Mouse (Mus musculus) stomach, postnatal 0 days (tissue): ENCODE measurements around the gene Plin3. TPM values are rescaled to one million over a fixed set of nuclear protein-coding genes. Genes with fewer than 3 reads are reported as not detected.

ENCODE experiments used
- ATAC-seq: fragments of 200-750 bp; cut with Nextera tagmentation; 2 replicates; pipeline ENCODE4 v1.8.0; 2017; ENCODE audit not compliant: low FRiP score, low TSS enrichment
- DNase-seq: peaks from one replicate; pipeline ENCODE4 v3.0.0-alpha.2; 2016; ENCODE audit warnings: low spot score
- H3K27ac ChIP-seq: fragments of 300-500 bp; sonication (generic); replicated peaks from 2 replicates; pipeline ENCODE4 v1.5.1; 2014; ENCODE audit warnings: mild to moderate bottlenecking, control low read depth
- H3K27me3 ChIP-seq: fragments of 300-500 bp; sonication (generic); 2 replicates; pipeline ENCODE4 v1.6.1; 2014; ENCODE audit warnings: low read length; ENCODE audit not compliant: control insufficient read depth, insufficient read depth
- H3K36me3 ChIP-seq: fragments of 300-500 bp; sonication (generic); 2 replicates; pipeline ENCODE4 v1.6.1; 2014; ENCODE audit warnings: low read length, mixed read lengths; ENCODE audit not compliant: control insufficient read depth, insufficient read depth
- H3K4me1 ChIP-seq: fragments of 300-500 bp; sonication (generic); replicated peaks from 2 replicates; pipeline ENCODE4 v1.6.1; 2014; ENCODE audit warnings: antibody characterized with exemption; ENCODE audit not compliant: control insufficient read depth, insufficient read depth
- H3K4me2 ChIP-seq: fragments of 300-500 bp; sonication (generic); replicated peaks from 2 replicates; pipeline ENCODE4 v1.6.1; 2014; ENCODE audit warnings: low read depth, mild to moderate bottlenecking, control low read depth, moderate library complexity
- H3K4me3 ChIP-seq: fragments of 300-500 bp; sonication (generic); 2 replicates; pipeline ENCODE4 v1.5.1; 2014; ENCODE audit warnings: low read depth, low read length, control low read depth
- H3K9ac ChIP-seq: fragments of 300-500 bp; sonication (generic); 2 replicates; pipeline ENCODE4 v1.6.1; 2014; ENCODE audit warnings: mild to moderate bottlenecking, low read length, control low read depth, mixed read lengths
- H3K9me3 ChIP-seq: fragments of 300-500 bp; sonication (generic); 2 replicates; pipeline ENCODE4 v1.6.1; 2016; ENCODE audit warnings: low read length; ENCODE audit not compliant: control insufficient read depth
- CTCF ChIP-seq: IDR thresholded peaks from 2 replicates; pipeline ENCODE4 v1.5.1; 2016; ENCODE audit warnings: antibody characterized with exemption, low read depth, mild to moderate bottlenecking, moderate library complexity
- EP300 ChIP-seq: optimal IDR thresholded peaks from 2 replicates; pipeline ENCODE3; 2016; ENCODE audit warnings: antibody characterized with exemption
- WGBS: fragments of 180-500 bp; shearing (Covaris S2); extraction: QIAGEN DNeasy Blood & Tissue Kit; methylation state at CpG from one replicate; pipeline ENCODE4 v1.1.7; 2014; 5-methylcytosine and 5-hydroxymethylcytosine counted together
- polyA plus RNA-seq: library from polyadenylated mRNA; unstranded; fragments of >200 nt; fragmentation: Nextera tagmentation; extraction: Ambion mirVana; gene quantifications from 2 replicates; pipeline ENCODE4 v1.2.1, GENCODE M21; 2015

The Plin3 gene
- polyA plus RNA-seq, 1 experiment from 2014 or later: 65.3 TPM

DNA sequence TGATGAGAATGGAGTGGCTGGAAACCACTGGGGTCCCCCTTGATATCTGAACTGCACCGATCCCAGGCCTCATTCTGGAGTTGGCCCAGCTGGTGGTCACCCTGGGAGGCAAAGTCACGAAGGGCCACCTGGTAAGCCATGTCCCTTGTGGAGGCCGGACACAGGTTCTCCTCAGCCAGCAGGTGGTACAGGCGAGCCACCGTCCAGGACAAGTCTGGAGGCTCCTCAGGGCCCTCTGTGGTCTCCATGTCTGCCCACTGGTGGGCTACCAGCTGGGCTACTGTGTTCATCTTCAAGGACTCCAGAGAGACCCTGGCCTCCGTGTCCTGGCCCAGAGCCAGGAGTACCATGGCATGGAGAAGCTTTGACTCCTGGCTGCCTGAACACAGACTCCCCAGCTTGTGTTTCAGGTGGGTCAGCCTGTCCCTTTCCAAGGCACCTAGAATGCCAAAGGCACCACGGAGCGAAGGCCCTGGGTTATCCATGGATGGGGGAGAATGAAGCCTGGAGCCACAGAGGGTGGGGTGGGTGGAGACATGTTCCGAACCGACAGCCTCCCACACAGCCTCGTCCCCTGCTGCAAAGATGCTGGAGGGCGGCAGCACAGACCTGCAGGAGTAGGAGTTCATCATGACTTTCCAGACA, 20.9 kb downstream of the Plin3 start:
- Histone ChIP-seq H3K4me3 (no peak overlapping the region), H3K9me3 (no peaks in the 10 kb centered on the region), H3K4me2 (no peak overlapping the region), H3K27me3 (no peaks in the 10 kb centered on the region), H3K36me3 (peaks cover 8% of the 10 kb centered on the region; the same call in 1 of the 2 replicates), H3K4me1 (peaks cover 4% of the 10 kb centered on the region), H3K27ac (no peak overlapping the region; the same call in 1 of the 2 replicates), H3K9ac (no peak overlapping the region)
- DNase-seq (no peak), ATAC-seq (no peak)
- TF ChIP-seq EP300: no peak
- peak; percentile 28; the same call in 1 of the 2 replicates for TF ChIP-seq CTCF
- 80% methylated on average over 12 of the region's 12 CpGs for WGBS

DNA sequence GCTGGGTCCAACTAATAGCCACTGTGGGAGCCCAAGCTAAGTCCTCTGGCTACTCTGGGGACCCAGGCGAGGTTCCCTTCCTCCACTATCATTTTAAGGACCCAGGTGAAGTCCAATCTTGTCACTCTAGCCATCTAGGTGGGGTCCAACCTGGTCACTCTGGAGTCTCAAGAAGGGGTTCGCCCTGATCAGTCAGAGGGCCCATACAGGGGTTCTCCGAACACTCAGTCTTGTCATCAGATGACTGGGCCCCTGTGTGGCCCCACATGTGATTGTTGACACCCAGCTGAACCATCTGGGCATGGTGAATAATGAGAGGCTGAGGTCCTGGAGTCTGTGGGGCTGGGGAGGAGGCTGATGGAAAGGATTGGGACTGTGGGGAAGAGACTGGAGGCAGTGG, 22.9 kb downstream of the Plin3 start:
- DNase-seq (peak; percentile 13), ATAC-seq (no peak)
- H3K9ac ChIP-seq: peak overlapping the region; percentile 38; the same call in 1 of the 2 replicates
- no peaks in the 10 kb centered on the region for H3K27me3 ChIP-seq
- no peaks in the 10 kb centered on the region for H3K9me3 ChIP-seq
- peaks cover 8% of the 10 kb centered on the region; the same call in 1 of the 2 replicates for H3K36me3 ChIP-seq
- H3K4me2 ChIP-seq: peak overlapping the region; percentile 47
- peak overlapping the region; percentile 31; the same call in 1 of the 2 replicates for H3K4me3 ChIP-seq
- TF ChIP-seq CTCF (no peak), EP300 (no peak)
- H3K4me1 ChIP-seq: peaks cover 4% of the 10 kb centered on the region
- H3K27ac ChIP-seq: peak overlapping the region; percentile 76
- 71% methylated on average over 3 of the region's 3 CpGs for WGBS

DNA sequence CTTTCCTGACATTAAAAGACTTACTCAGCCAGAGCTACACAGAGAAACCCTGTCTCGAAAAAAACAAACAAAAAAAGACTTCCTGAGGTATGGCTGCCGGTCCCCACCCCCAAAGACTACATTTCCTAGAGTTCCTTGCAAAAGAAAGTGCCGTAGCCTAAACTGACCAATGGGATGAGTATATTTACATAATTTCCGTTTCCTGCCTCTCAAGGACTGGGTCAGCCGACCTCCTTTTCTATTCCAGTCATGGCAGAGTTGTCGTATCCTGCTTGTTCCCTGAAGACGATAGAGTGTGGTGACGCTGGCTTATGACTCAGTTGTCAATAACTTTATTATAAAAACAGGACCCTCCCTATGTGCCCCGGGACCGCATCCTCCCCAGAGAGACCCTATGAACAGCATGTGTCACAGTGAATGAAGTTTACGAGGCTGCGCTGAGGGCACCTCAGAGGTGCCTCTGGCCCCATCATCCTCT, 23.5 kb downstream of the Plin3 start:
- 12% methylated on average over 12 of the region's 12 CpGs for WGBS
- Histone ChIP-seq H3K27me3 (no peaks in the 10 kb centered on the region), H3K9me3 (no peaks in the 10 kb centered on the region), H3K9ac (peak overlapping the region; percentile 38), H3K4me3 (peak overlapping the region; percentile 31), H3K4me1 (peaks cover 4% of the 10 kb centered on the region), H3K4me2 (peak overlapping the region; percentile 47), H3K36me3 (peaks cover 8% of the 10 kb centered on the region; the same call in 1 of the 2 replicates), H3K27ac (peak overlapping the region; percentile 76)
- DNase-seq (peak; percentile 64), ATAC-seq (peak; percentile 85)
- no peak for TF ChIP-seq CTCF
- TF ChIP-seq EP300: peak; percentile 69

DNA sequence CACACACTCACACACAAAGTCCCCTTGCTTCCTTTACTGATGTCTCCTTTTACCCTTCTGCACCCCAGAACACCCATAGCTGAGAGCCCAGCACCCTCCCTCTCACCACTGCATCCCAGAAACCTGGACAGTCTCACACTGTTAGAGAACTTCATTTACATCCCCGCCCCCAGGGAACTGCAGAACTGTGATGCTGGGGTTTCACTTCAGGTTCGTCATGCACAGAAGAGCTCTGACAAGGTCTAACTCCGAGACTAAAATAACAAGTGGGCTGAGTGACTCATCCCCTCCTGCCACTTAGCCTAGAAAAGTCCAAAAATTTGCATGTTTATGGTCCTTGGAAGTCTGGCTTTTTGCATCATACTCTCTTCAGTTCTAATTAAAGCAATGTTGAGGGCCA, 26.4 kb downstream of the Plin3 start:
- Histone ChIP-seq H3K27me3 (no peaks in the 10 kb centered on the region), H3K4me2 (no peak overlapping the region), H3K27ac (no peak overlapping the region), H3K4me3 (no peak overlapping the region), H3K9ac (no peak overlapping the region), H3K9me3 (no peaks in the 10 kb centered on the region), H3K4me1 (peaks cover 4% of the 10 kb centered on the region), H3K36me3 (0 out of 2 replicates have a peak, but pooled peaks cover under 1% of the 10 kb centered on the region)
- ATAC-seq (no peak), DNase-seq (no peak)
- TF ChIP-seq EP300 (no peak), CTCF (no peak)
- 58% methylated on average over 3 of the region's 3 CpGs for WGBS

DNA sequence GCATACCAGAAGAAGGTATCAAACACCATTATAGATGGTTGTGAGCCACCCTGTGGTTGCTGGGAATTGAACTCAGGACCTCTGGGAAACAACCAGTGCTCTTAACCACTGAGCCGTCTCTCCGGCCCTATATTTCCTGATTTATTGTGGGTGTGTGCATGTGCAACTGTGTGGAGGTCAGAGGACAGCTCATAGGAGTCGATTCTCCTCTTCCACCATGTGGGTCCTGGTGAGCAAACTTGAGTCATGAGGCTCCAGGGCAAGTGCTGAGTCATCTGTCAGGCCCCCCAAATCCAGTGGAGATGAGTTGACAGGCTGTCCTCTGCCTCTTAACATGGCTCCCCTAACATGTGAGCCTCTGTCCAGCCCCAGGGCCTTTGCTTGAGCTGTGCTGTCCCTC, 26.8 kb downstream of the Plin3 start:
- H3K9ac ChIP-seq: no peak overlapping the region
- H3K4me2 ChIP-seq: no peak overlapping the region
- DNase-seq (no peak), ATAC-seq (no peak)
- no peak overlapping the region for H3K4me3 ChIP-seq
- H3K9me3 ChIP-seq: no peaks in the 10 kb centered on the region
- 65% methylated on average over 3 of the region's 3 CpGs for WGBS
- no peaks in the 10 kb centered on the region for H3K27me3 ChIP-seq
- no peak for TF ChIP-seq EP300
- no peak for TF ChIP-seq CTCF
- H3K36me3 ChIP-seq: no peaks in the 10 kb centered on the region
- no peak overlapping the region for H3K27ac ChIP-seq
- peaks cover 4% of the 10 kb centered on the region for H3K4me1 ChIP-seq

DNA sequence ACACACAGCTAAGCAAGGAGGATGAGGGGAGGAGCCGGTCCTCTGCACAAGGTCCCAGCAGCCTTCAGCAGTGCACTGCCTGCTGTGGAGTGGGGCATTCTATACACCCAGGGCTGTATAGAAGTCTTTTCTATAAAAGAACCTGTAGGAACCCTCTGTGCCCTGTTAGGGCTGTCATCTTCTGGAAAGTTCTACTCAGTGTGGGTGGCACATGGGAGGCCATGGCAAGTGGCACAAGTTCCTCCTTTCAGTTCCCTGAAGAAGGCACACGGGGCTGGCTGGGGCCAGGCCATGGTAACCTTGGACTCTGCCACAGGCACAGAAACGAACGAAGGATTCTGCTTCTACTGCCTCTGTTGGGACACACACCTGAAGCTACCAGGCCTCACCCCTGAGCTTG, 27.7 kb downstream of the Plin3 start:
- Histone ChIP-seq H3K9me3 (no peaks in the 10 kb centered on the region), H3K4me2 (no peak overlapping the region), H3K36me3 (peaks cover 3% of the 10 kb centered on the region; the same call in 1 of the 2 replicates), H3K4me3 (no peak overlapping the region), H3K9ac (no peak overlapping the region), H3K4me1 (peaks cover 4% of the 10 kb centered on the region), H3K27ac (no peak overlapping the region), H3K27me3 (no peaks in the 10 kb centered on the region)
- ATAC-seq (no peak), DNase-seq (no peak)
- 95% methylated on average over 4 of the region's 4 CpGs for WGBS
- TF ChIP-seq CTCF (no peak), EP300 (no peak)
